Mouse (Mus musculus) right cerebral cortex, adult 18-20 months (tissue): ENCODE data around the gene Parp1.
A peak's percentile ranks its signal among the peaks of the same experiment; 100 is the strongest.

ENCODE experiments used
- DNase-seq: peaks from one replicate; pipeline ENCODE4 v3.0.0; 2022; ENCODE audit warnings: mixed read lengths

Parp1 gene

GRCm38 (mm10) chr1:180568761-180569452 is at the start of gene Parp1:
Gene Parp1 (plus strand): TSS chr1:180568924.
- DNase-seq = peak; percentile 97

GRCm38 (mm10) chr1:180519520-180519919 is 49.2 kb upstream of the Parp1 start:
- no peak for DNase-seq

GRCm38 (mm10) chr1:180520190-180520589 is 48.5 kb upstream of the Parp1 start:
- DNase-seq = peak; percentile 91

GRCm38 (mm10) chr1:180523320-180523719 is 45.4 kb upstream of the Parp1 start:
- DNase-seq = no peak

GRCm38 (mm10) chr1:180525301-180525700 is 43.4 kb upstream of the Parp1 start:
- no peak for DNase-seq

GRCm38 (mm10) chr1:180529847-180530246 is 38.9 kb upstream of the Parp1 start:
- DNase-seq = no peak

- DNase-seq = no peak
Observed at GRCm38 (mm10) chr1:180530457-180531263, 38.1 kb upstream of the Parp1 start.

- no peak for DNase-seq
Observed at GRCm38 (mm10) chr1:180532671-180533070, 36.1 kb upstream of the Parp1 start.

- no peak for DNase-seq
Observed at GRCm38 (mm10) chr1:180536719-180537118, 32.0 kb upstream of the Parp1 start.

GRCm38 (mm10) chr1:180541251-180541650 is 27.5 kb upstream of the Parp1 start:
- no peak for DNase-seq

GRCm38 (mm10) chr1:180541883-180542711 is 26.6 kb upstream of the Parp1 start:
- DNase-seq = no peak

- DNase-seq = no peak
Observed at GRCm38 (mm10) chr1:180542712-180543371, 25.9 kb upstream of the Parp1 start.

- no peak for DNase-seq
Observed at GRCm38 (mm10) chr1:180545918-180546545, 22.7 kb upstream of the Parp1 start.

- DNase-seq = no peak
Observed at GRCm38 (mm10) chr1:180546798-180547750, 21.6 kb upstream of the Parp1 start.

GRCm38 (mm10) chr1:180547751-180548669 is 20.7 kb upstream of the Parp1 start:
- DNase-seq = no peak

GRCm38 (mm10) chr1:180549539-180550308 is 19.0 kb upstream of the Parp1 start:
- DNase-seq = peak; percentile 57

GRCm38 (mm10) chr1:180550770-180551169 is 18.0 kb upstream of the Parp1 start:
- no peak for DNase-seq

- no peak for DNase-seq
Observed at GRCm38 (mm10) chr1:180556899-180557298, 11.8 kb upstream of the Parp1 start.

- no peak for DNase-seq
Observed at GRCm38 (mm10) chr1:180559454-180559853, 9.3 kb upstream of the Parp1 start.
